Mouse (Mus musculus) layer of hippocampus, adult 8-10 months (tissue): Measurements from ENCODE around the gene Adipor1. TPM values are rescaled to one million over a fixed set of nuclear protein-coding genes. Genes with fewer than 3 reads are reported as not detected.
A peak's percentile ranks its signal among the peaks of the same experiment; 100 is the strongest.
"Not testable (repeated sequence)": the region's sequence is repeated elsewhere in the genome, so short reads cannot be mapped to it uniquely, and the experiment has no call there.

Experiments used
- DNase-seq, 2 experiments: peaks; one replicate each; pipeline ENCODE4 v3.0.0; 2022; ENCODE audit warnings: low spot score in 2 of 2
- total RNA-seq, 4 experiments: library from RNA; stranded (reverse); gene quantifications; 2 replicates each; pipeline ENCODE4 v1.2.4; 2022

The Adipor1 gene
- total RNA-seq, 4 experiments from 2014 or later, result 54.3 to 62.3 (median 58.9) TPM

- no peak for DNase-seq
Measured at GRCm38 (mm10) chr1:134419176-134419575, 4.0 kb downstream of the Adipor1 start.

- DNase-seq, result no peak
Measured at GRCm38 (mm10) chr1:134419751-134420458, 4.7 kb downstream of the Adipor1 start.

- DNase-seq, result no peak
Measured at GRCm38 (mm10) chr1:134423911-134424310, 8.7 kb downstream of the Adipor1 start.

GRCm38 (mm10) chr1:134426289-134426688 is 11.1 kb downstream of the Adipor1 start:
- no peak for DNase-seq

DNA sequence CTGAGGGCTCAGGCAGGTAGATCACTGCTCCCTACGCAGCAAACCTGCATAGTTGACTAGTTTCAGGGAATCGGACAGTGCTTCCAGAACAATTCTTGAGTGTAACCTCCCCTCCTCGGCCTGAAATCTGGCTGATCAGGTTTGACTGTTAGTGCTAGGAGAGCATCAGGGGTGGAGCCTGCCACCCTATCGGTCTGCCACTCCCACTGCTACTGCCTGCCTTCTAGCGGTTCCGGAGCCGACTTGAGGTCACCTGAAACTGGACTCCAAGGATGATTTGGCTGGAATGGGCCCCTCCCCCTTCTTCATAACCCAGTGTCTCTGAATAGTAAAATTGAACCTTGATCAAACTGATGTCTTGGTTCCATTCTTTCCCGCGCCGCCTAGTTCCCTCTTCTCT is 17.8 kb downstream of the Adipor1 start:
- DNase-seq, result no peak

DNA sequence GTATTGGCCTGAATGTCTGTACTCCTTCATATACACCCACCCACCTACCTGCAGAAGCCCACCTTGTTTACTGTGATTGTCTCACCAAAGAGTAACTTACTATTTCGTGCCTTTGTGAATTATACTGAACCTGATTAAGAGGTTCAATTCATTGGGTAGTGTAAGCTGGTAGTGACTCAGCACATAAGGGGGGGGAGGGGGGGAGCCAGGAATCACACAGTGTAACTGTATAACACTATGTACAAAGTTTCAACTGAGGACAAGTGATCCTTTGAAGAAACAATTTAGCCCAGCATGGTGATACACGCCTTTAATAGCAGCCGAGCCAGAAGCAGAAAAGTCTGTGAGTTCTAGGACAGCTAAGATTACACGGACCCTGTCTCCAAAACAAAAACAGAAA is 18.3 kb downstream of the Adipor1 start:
- DNase-seq, result no peak

DNA sequence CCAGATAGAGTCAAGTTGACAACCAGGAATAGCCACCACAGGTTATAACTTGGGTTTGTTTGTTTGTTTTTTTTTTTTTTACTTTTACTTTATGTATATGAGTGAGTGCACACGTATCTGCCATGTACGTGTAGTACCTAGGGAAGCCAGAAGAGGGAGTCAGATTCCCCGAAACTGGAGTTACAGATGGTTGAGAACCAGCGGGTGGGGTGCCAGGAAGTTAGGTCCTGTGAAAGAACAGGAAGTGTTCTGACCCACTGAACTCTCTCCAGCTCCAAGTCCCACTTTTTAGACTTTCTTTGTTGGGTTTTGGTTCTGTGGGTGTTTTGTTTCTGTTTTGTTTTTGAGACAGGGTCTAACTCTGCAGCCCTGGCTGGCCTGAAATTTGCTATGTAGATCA is 20.2 kb downstream of the Adipor1 start:
- no peak for DNase-seq

GRCm38 (mm10) chr1:134440437-134440836 is 25.3 kb downstream of the Adipor1 start:
- DNase-seq, result no peak

- not testable (repeated sequence) for DNase-seq
Measured at GRCm38 (mm10) chr1:134441737-134442136, 26.6 kb downstream of the Adipor1 start.

DNA sequence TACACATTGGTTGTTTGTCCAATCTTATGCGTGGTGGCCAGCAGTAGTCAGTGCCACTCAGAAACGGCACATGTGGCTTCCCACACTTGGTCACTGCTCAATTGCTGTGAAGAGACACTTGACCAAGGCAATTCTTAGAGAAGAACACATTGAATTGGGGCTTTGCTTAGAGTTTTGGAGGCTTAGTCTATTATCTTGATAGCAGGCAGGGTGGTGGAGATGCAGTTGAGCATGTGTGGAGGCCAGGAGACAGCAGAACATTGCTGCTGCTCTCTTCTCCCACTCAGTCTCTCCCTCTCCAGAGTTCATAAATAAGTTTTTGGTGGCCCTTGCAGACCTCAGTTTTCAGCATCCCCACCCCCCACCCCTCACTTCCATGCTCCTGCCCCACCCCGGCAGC is 27.2 kb downstream of the Adipor1 start:
- no peak for DNase-seq

- DNase-seq, result not testable (repeated sequence)
Measured at GRCm38 (mm10) chr1:134443288-134443687, 28.1 kb downstream of the Adipor1 start.

GRCm38 (mm10) chr1:134445418-134445817 is 30.2 kb downstream of the Adipor1 start:
- no peak for DNase-seq

- not testable (repeated sequence) for DNase-seq
Measured at GRCm38 (mm10) chr1:134448537-134448936, 33.4 kb downstream of the Adipor1 start.

GRCm38 (mm10) chr1:134450201-134450600 is 35.0 kb downstream of the Adipor1 start:
- DNase-seq, result no peak

- peak in 1 of 2 experiments; percentile 29 for DNase-seq
Measured at GRCm38 (mm10) chr1:134450986-134451385, 35.8 kb downstream of the Adipor1 start.

DNA sequence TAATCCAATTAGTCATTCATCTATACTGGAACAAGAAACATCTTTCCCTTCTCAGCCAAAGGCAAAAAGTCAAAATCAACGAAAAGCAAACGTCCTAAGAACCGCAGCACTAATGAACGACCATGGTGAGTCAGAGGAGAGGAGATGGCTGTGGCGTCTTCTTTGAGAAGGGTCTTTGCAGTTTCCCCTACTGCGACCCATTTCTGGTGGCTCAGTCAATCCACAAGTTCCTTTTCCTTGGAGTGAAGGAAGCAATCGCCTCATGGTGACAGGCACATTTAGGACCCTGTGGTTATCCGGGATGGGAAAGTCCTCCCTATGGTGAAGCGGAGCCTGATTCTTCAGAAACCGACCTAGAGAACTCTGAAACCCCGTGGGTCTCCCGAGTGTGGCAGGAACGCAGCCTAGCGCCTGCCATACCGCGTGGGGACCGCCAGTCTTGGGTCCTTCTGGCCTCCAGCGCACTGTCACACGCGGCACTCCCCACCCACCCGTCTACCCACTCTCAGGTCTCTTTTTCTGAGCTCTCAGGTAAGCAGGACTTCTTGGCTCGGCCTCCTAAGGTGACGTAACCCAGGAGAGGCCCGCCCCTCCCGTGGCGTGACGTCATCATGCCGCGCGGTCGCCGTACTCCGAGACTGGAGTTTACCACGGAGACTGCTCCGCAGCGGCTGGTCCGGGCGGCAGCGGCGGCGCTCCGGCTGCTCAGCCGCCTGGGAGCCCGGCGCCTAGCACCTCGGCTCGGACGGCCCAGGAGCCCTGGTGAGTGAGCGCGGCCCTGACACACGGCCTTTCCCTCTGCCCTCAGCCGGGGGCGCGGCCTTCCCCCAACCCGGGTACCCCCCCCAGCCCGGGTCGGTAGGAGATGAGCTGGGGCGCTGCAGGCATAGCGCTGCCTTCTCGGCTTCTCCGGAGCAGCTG is 40.0 kb downstream of the Adipor1 start, which contains the start of gene Klhl12:
Klhl12 (plus strand) TSS at position 628 of the 921 bp plus-strand sequence.
- peak; percentile 89 to 94 for DNase-seq

DNA sequence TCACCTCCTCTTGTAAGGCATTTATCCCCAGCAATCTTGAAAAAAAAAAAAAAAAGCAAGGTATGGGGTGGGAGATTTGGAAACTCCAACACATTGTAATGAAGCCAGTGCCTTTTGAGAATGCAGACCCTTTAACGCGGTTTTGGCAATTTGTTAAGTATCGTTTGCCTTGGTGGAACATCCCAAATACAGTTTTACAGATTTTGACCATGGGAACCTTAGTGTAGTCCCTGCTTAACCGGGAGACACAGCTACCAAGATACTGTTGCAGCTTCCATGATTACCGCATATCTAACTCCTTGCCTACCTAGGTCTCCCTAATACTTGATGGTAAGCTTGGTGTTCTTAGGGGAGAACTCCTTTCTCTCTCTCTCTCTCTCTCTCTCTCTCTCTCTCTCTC is 40.9 kb downstream of the Adipor1 start:
- DNase-seq, result no peak

GRCm38 (mm10) chr1:134458139-134458727 is 43.1 kb downstream of the Adipor1 start:
- no peak for DNase-seq

GRCm38 (mm10) chr1:134460294-134461284 is 45.4 kb downstream of the Adipor1 start:
- no peak for DNase-seq
